Mouse (Mus musculus): ENCODE measurements around the gene Rnh1. TPM values are rescaled to one million over a fixed set of nuclear protein-coding genes. Genes with fewer than 3 reads are reported as not detected.

The Rnh1 gene
- polyA plus RNA-seq, 1 experiment from 2014 or later = 49.5 TPM

DNA sequence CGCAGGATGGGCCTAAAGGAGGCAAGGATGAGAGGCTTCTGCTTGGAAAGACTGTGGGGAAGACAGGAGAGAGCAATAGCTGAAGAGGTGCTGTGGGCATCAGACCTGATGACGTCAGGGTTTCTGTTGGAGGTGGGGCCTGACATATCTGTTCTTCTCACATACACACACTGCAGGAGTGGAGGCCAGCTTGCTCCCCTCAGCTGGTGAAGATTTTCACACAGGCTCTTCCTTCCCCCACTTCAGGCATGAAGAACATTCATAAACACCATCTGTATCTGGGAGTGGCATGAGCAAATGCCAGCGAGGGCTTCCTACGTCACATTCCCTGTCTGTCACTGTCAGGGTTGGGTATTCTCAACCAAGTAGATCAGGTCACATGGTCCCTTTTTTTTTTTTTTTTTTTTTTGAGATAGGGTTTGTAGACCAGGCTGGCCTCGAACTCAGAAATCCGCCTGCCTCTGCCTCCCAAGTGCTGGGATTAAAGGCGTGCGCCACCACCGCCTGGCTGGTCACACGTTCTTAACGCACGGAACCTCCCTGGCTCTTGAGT is 26.5 kb downstream of the Rnh1 start:
- no peaks in the 10 kb centered on the region for H3K4me1 ChIP-seq (replicated peaks)
- H3K36me3 ChIP-seq = peaks cover 9% of the 10 kb centered on the region
- H3K9me3 ChIP-seq = no peaks in the 10 kb centered on the region
- no peak overlapping the region for H3K9ac ChIP-seq
- WGBS = 97% methylated on average over 12 of the region's 12 CpGs
- ATAC-seq (ENCODE audit: low FRiP score, low read depth) = no peak
- H3K4me2 ChIP-seq = no peak overlapping the region
- H3K27me3 ChIP-seq = no peaks in the 10 kb centered on the region
- H3K4me3 ChIP-seq = no peak overlapping the region
- no peak overlapping the region for H3K27ac ChIP-seq (replicated peaks)

DNA sequence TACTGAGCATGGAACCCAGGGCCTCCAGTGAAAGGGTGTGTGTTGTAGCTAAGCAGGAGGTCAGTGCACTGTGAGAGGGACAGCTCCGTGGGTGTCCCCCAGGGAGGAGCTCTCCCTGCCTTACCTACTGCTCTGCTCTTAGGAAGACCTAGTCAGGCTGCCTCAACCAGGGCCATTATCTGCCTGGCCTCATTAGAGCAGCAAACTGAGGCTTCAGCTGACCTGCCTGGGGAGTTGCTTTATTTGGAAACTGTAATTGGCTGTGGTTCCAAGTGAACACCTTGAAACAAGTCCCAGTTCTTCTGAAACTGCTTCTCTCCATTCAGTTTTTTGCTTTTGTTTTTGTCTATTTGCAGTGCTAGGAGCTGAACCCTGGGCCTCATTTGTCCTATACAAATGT is 27.3 kb downstream of the Rnh1 start:
- peaks cover 9% of the 10 kb centered on the region for H3K36me3 ChIP-seq
- H3K9me3 ChIP-seq = no peaks in the 10 kb centered on the region
- no peak overlapping the region for H3K27ac ChIP-seq (replicated peaks)
- no peaks in the 10 kb centered on the region for H3K27me3 ChIP-seq
- no peak overlapping the region for H3K9ac ChIP-seq
- 79% methylated on average over 1 of the region's 1 CpGs for WGBS
- ATAC-seq (ENCODE audit: low FRiP score, low read depth) = no peak
- H3K4me3 ChIP-seq = no peak overlapping the region
- no peak overlapping the region for H3K4me2 ChIP-seq
- H3K4me1 ChIP-seq (replicated peaks) = no peaks in the 10 kb centered on the region

DNA sequence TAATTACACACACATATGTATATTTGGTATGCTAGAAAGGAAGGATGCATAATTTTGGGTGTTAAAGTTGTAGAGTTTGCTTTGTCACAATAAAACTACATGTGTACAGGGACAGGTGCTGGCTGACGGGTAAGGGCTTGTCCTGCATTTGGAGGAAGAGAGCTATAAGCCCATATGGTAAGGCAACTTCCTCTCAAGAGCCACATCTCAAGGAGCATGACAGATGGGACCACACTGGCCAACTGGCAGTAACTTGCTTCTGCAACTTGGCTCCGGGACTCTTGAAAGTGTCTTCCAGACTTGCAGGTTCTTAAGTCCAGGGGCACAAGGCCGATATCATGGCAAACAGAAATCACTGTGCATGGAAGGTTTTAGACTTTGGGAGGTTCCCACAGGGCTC is 28.0 kb downstream of the Rnh1 start:
- no peak overlapping the region for H3K4me2 ChIP-seq
- no peak overlapping the region for H3K27ac ChIP-seq (replicated peaks)
- H3K27me3 ChIP-seq = no peaks in the 10 kb centered on the region
- no peak overlapping the region for H3K4me3 ChIP-seq
- 94% methylated on average over 3 of the region's 3 CpGs for WGBS
- peaks cover 9% of the 10 kb centered on the region for H3K36me3 ChIP-seq
- H3K9me3 ChIP-seq = no peaks in the 10 kb centered on the region
- ATAC-seq (ENCODE audit: low FRiP score, low read depth) = no peak
- H3K9ac ChIP-seq = no peak overlapping the region
- H3K4me1 ChIP-seq (replicated peaks) = no peaks in the 10 kb centered on the region

DNA sequence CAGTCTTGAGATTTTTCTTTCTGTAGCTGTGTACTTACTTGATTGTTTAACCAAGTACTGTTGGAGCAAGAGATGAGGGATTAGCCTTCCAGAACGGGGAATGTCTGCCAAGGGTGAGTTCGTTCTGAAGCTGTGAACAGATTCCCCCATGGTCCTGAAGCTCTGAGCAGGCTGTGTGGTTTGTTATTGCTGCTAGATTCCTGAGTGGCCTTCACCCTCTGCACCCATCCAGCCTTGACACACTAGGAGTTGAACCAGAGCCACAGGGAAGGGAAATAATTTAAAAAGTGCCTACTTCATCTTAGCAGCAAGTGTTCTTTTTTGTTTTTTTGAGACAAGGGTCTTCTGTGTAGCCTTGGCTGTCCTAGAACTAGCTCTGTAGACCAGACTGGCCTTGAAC is 28.8 kb downstream of the Rnh1 start:
- Histone ChIP-seq H3K27me3 (no peaks in the 10 kb centered on the region), H3K9me3 (no peaks in the 10 kb centered on the region), H3K4me1 (replicated peaks) (no peaks in the 10 kb centered on the region), H3K4me3 (no peak overlapping the region), H3K27ac (replicated peaks) (no peak overlapping the region), H3K4me2 (no peak overlapping the region), H3K9ac (no peak overlapping the region), H3K36me3 (peaks cover 15% of the 10 kb centered on the region)
- 86% methylated on average over 2 of the region's 2 CpGs for WGBS
- no peak for ATAC-seq (ENCODE audit: low FRiP score, low read depth)

DNA sequence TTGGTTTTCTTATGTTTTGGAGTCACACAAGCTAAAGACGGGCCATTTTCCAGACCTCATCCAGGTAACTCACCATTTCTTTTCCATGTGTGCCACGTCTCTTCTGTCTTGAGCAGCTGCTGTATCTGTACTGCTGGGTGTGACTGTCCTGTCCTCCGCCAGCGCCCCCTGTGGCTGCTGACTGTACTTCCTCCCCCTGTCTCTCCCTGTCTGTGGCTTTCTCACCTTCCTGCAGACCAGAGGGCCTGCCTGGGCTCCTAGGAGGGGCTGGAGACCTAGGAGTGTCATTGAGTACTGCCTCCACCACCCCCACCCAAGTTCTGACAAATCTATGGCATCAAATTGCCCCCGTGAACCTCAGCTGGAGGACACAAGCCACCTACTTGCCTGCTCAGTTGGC is 29.5 kb downstream of the Rnh1 start:
- H3K9me3 ChIP-seq = no peaks in the 10 kb centered on the region
- H3K36me3 ChIP-seq = peaks cover 22% of the 10 kb centered on the region
- no peak overlapping the region for H3K27ac ChIP-seq (replicated peaks)
- no peaks in the 10 kb centered on the region for H3K27me3 ChIP-seq
- no peaks in the 10 kb centered on the region for H3K4me1 ChIP-seq (replicated peaks)
- no peak for ATAC-seq (ENCODE audit: low FRiP score, low read depth)
- H3K4me3 ChIP-seq = no peak overlapping the region
- WGBS = 59% methylated on average over 5 of the region's 5 CpGs
- H3K4me2 ChIP-seq = no peak overlapping the region
- no peak overlapping the region for H3K9ac ChIP-seq

DNA sequence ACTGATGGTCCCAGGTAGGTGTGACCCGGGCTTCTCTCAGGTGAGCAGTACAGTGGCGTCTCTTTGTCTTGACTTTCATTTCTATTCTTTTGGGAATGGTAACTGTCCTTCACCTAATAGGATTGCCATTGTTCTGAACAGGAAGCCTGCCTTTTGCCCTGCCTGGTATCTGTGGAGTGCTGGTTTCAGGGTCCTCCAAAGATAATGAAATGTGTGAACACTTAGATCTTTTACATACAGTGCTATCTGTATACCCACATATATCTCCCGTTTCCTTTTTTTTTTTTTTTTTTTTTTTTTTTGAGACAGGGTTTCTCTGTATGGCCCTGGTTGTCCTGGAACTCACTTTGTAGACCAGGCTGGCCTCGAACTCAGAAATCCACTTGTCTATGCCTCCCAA is 31.3 kb downstream of the Rnh1 start:
- H3K36me3 ChIP-seq = peaks cover 27% of the 10 kb centered on the region
- no peak overlapping the region for H3K4me3 ChIP-seq
- H3K27me3 ChIP-seq = no peaks in the 10 kb centered on the region
- WGBS = 92% methylated on average over 4 of the region's 4 CpGs
- no peak overlapping the region for H3K27ac ChIP-seq (replicated peaks)
- no peaks in the 10 kb centered on the region for H3K9me3 ChIP-seq
- H3K4me1 ChIP-seq (replicated peaks) = no peaks in the 10 kb centered on the region
- no peak overlapping the region for H3K9ac ChIP-seq
- no peak overlapping the region for H3K4me2 ChIP-seq
- no peak for ATAC-seq (ENCODE audit: low FRiP score, low read depth)

DNA sequence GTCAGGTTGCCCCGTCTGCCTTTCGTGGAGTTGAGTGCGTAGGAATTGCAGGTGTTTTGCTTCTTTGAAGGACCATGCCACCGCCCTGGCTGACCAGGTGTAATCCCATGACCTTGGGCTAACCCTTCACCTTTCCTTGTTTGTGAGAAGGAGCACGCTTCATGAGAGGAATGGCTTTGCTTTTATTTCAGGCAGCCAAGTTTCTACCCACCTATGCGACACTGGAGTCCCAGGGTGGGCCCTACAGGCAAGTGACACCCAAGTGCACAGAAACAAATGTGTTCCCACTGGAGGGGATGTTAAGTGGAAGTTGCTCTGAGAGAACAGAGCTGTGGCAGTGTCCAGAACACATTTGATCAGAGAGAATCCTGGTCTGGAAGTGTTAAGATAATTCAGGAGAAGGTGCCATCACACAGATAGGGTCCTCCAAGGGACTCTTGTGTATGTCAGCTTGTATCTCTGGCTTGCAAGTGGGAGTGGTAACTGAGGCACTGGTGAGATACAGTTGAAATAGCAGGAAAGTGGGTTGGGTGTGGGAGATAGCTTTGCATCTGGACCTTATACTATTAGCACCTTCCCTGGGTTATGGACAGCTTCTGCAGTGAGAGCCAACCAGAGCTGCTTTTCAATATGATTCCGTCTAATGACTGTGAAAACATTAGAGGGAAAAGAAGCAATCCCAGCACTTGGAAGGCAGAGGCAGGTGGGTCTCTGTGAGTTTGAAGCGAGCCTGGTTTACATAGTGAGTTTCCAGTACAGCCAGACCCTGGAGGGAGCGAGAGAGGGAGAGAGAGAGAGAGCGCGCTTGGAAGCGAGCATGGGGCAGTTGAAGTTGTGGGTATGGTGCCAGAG is 40.5 kb downstream of the Rnh1 start:
- Histone ChIP-seq H3K36me3 (peaks cover 19% of the 10 kb centered on the region), H3K27ac (replicated peaks) (no peak overlapping the region), H3K4me3 (peak overlapping the region; percentile 97), H3K9me3 (no peaks in the 10 kb centered on the region), H3K9ac (peak overlapping the region; percentile 90), H3K4me2 (peak overlapping the region; percentile 90), H3K4me1 (replicated peaks) (peaks cover 23% of the 10 kb centered on the region), H3K27me3 (no peaks in the 10 kb centered on the region)
- WGBS = 60% methylated on average over 12 of the region's 12 CpGs
- ATAC-seq (ENCODE audit: low FRiP score, low read depth) = no peak

DNA sequence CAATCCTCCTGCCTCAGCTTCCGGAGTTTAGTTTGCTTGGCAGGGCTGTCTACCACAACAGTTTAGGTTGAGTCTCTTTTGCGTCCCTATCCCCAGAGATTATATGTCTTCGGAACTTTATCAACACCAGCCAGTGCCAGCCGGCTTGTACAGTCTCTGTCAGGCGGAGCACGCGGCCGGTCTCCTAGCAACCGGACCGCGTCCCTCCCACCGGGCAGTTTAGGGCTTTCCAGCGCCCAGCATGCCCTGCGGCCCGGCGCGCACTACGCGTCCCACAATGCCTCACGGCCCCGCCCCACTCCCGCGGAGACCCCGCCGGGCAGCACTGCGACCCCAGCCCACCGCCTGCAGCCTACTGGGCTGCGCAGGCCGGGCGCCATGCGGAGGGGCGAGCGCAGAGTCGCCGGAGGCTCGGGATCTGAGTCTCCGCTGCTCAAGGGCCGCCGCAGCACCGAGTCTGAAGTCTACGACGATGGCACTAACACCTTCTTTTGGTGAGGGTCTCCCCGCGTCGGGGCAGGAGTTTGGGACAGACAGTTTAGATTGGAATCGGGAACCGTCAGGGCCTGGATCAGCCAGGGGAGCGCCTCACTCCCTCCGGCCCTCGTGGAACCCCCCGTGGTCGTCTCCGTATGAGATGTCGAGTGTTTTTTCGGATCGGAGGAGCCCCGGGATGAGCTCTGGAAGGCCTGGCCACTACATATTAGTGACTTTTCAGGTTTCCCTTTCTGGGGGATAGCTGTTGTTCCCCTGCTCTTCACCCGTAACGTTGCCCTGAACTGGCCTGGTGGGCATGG is 41.4 kb downstream of the Rnh1 start:
- peak overlapping the region; percentile 97 for H3K4me3 ChIP-seq
- H3K27ac ChIP-seq (replicated peaks) = peak overlapping the region; percentile 75
- peaks cover 10% of the 10 kb centered on the region for H3K36me3 ChIP-seq
- H3K9ac ChIP-seq = peak overlapping the region; percentile 90
- no peaks in the 10 kb centered on the region for H3K27me3 ChIP-seq
- ATAC-seq (ENCODE audit: low FRiP score, low read depth) = peak; percentile 99
- H3K4me2 ChIP-seq = peak overlapping the region; percentile 90
- H3K4me1 ChIP-seq (replicated peaks) = peaks cover 23% of the 10 kb centered on the region
- no peaks in the 10 kb centered on the region for H3K9me3 ChIP-seq
- under 1% methylated on average over 59 of the region's 59 CpGs for WGBS

DNA sequence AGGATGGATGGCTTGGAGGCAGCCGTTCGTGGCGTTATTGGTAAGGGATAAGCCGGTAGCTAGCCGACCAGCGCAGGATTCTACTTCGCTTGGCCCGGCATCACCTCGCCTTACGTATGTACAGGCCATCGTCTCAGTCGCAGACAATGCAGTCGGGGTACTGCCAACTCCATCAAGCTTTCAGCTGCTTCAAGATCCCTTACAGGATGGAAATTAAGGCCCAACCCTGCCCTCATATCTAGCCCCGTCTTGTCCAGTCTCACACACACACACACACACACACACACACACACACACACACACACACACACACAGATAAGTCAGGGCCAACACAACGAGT is 49.2 kb downstream of the Rnh1 start:
- Histone ChIP-seq H3K4me1 (replicated peaks) (peaks cover 6% of the 10 kb centered on the region; the same call in 1 of the 2 replicates), H3K9me3 (no peaks in the 10 kb centered on the region), H3K36me3 (no peaks in the 10 kb centered on the region), H3K4me3 (peak overlapping the region; percentile 76), H3K4me2 (peak overlapping the region; percentile 70), H3K9ac (peak overlapping the region; percentile 64), H3K27me3 (no peaks in the 10 kb centered on the region), H3K27ac (replicated peaks) (peak overlapping the region; percentile 88)
- 1% methylated on average over 15 of the region's 15 CpGs for WGBS
- ATAC-seq (ENCODE audit: low FRiP score, low read depth) = no peak

DNA sequence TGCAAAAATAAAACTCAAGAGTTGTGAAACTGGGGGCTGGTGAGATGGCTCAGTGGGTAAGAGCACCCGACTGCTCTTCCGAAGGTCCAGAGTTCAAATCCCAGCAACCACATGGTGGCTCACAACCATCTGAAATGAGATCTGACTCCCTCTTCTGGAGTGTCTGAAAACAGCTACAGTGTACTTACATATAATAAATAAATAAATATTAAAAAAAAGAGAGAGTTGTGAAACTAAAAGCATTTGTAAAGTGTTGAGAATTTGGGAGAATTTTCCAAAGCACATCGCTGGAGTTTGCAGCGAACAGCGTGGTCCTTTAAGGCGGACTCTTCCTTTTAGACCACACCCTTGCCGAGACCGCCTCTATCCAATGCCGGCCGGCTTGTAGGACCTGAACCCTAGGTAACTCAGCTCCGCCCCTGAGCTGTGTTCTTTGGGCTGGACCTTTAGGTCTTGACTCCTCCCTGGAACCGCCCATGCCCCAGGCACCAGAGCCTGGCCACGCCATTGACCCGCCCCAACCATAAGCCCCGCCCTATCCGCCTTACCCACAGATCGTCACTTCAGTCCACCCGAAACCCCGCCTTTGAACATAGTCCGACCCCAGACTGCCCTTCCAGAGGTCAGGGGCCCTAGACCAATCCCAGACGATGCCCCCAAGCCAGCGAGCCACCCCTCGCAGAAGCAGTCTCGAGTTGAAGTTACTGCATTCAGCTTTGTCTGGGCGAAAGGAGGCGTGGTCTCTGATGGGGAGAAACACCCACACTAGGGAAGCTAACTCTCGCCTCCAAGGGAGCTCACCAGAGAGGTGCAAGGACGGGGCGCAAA is 49.8 kb downstream of the Rnh1 start:
- peak; percentile 98 for ATAC-seq (ENCODE audit: low FRiP score, low read depth)
- Histone ChIP-seq H3K9me3 (no peaks in the 10 kb centered on the region), H3K27ac (replicated peaks) (peak overlapping the region; percentile 88), H3K36me3 (no peaks in the 10 kb centered on the region), H3K9ac (peak overlapping the region; percentile 64), H3K4me3 (peak overlapping the region; percentile 76), H3K4me2 (peak overlapping the region; percentile 70), H3K4me1 (replicated peaks) (peaks cover 6% of the 10 kb centered on the region; the same call in 1 of the 2 replicates), H3K27me3 (no peaks in the 10 kb centered on the region)
- WGBS = 2% methylated on average over 29 of the region's 29 CpGs

DNA sequence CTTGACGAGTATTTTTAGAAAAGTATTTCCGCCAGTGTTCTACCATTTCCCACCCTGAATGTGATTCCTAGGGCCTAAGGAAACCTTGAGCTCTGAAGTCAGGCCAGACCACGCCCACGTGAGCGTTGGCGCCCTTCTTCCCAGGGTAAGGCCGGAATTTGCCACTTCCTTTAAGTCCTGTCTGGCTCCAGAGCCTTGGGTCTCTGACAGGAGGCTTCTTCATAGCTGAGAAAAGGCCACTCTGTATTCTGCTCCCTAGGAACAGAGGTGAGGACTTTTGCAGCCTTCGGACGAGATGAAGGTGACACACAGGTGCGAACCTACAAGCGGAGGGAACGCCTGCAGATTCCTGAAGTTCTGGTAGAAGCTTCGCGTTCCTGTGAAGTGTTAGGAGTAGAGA is 50.4 kb downstream of the Rnh1 start, which contains the start of gene Ptdss2:
Gene Ptdss2 (plus strand): TSS at position 138 of the 400 bp plus-strand sequence.
- ATAC-seq (ENCODE audit: low FRiP score, low read depth) = no peak
- no peaks in the 10 kb centered on the region for H3K9me3 ChIP-seq
- H3K27ac ChIP-seq (replicated peaks) = peak within 1 kb of the TSS; percentile 88
- WGBS = 57% methylated on average over 14 of the region's 14 CpGs
- peaks cover 6% of the 10 kb centered on the region; the same call in 1 of the 2 replicates for H3K4me1 ChIP-seq (replicated peaks)
- no peaks in the 10 kb centered on the region for H3K36me3 ChIP-seq
- H3K4me3 ChIP-seq = peak within 1 kb of the TSS; percentile 76
- H3K27me3 ChIP-seq = peaks cover 4% of the 10 kb centered on the region
- H3K4me2 ChIP-seq = peak within 1 kb of the TSS; percentile 70
- H3K9ac ChIP-seq = peak within 1 kb of the TSS; percentile 64
